Mouse (Mus musculus) stomach, embryonic 15.5 days (tissue): ENCODE data around the gene Foxi3. TPM values are rescaled to one million over a fixed set of nuclear protein-coding genes. Genes with fewer than 3 reads are reported as not detected.

Source experiments
- ATAC-seq: fragments of 200-750 bp; cut with Nextera tagmentation; 2 replicates; pipeline ENCODE4 v1.8.0; 2017; ENCODE audit warnings: low read depth, moderate number of reproducible peaks, moderate TSS enrichment; ENCODE audit not compliant: insufficient read depth, low FRiP score
- H3K27ac ChIP-seq: fragments of 300-500 bp; sonication (generic); 2 replicates; pipeline ENCODE4 v1.5.1; 2015; ENCODE audit warnings: mild to moderate bottlenecking, inconsistent platforms
- H3K27me3 ChIP-seq: fragments of 300-500 bp; sonication (generic); replicated peaks from 2 replicates; pipeline ENCODE4 v1.6.1; 2015; ENCODE audit warnings: inconsistent platforms
- H3K36me3 ChIP-seq: fragments of 300-500 bp; sonication (generic); 2 replicates; pipeline ENCODE4 v1.6.1; 2015; ENCODE audit warnings: inconsistent platforms
- H3K4me1 ChIP-seq: fragments of 300-500 bp; sonication (generic); 2 replicates; pipeline ENCODE4 v1.6.1; 2015; ENCODE audit warnings: inconsistent platforms
- H3K4me2 ChIP-seq: fragments of 300-500 bp; sonication (generic); 2 replicates; pipeline ENCODE4 v1.6.1; 2015; ENCODE audit warnings: mild to moderate bottlenecking, inconsistent platforms
- H3K4me3 ChIP-seq: fragments of 300-500 bp; sonication (generic); replicated peaks from 2 replicates; pipeline ENCODE4 v1.5.1; 2015; ENCODE audit warnings: inconsistent platforms
- H3K9ac ChIP-seq: fragments of 300-500 bp; sonication (generic); 2 replicates; pipeline ENCODE4 v1.6.1; 2015; ENCODE audit warnings: inconsistent platforms
- H3K9me3 ChIP-seq: fragments of 300-500 bp; sonication (generic); 2 replicates; pipeline ENCODE4 v1.6.1; 2016; ENCODE audit warnings: inconsistent platforms
- WGBS: fragments of 180-500 bp; shearing (Covaris S2); methylation state at CpG from one replicate; pipeline ENCODE4 v1.1.7; 2015; 5-methylcytosine and 5-hydroxymethylcytosine counted together
- polyA plus RNA-seq: library from polyadenylated mRNA; unstranded; fragments of >200 nt; fragmentation: Nextera tagmentation; extraction: Ambion mirVana; gene quantifications from 2 replicates; pipeline ENCODE4 v1.2.1, GENCODE M21; 2015

Gene Foxi3
- polyA plus RNA-seq, 1 experiment from 2014 or later: not detected

GRCm38 (mm10) chr6:70955841-70956240 lies 490 bp upstream of the Foxi3 start:
- Histone ChIP-seq H3K4me1 (peaks cover 9% of the 10 kb centered on the region), H3K4me2 (peak overlapping the region; percentile 78), H3K27me3 (peaks cover 60% of the 10 kb centered on the region), H3K36me3 (no peaks in the 10 kb centered on the region), H3K27ac (no peak overlapping the region), H3K9ac (no peak overlapping the region), H3K4me3 (peak overlapping the region; percentile 39), H3K9me3 (no peaks in the 10 kb centered on the region)
- 2% methylated on average over 12 of the region's 12 CpGs for WGBS
- no peak for ATAC-seq

DNA sequence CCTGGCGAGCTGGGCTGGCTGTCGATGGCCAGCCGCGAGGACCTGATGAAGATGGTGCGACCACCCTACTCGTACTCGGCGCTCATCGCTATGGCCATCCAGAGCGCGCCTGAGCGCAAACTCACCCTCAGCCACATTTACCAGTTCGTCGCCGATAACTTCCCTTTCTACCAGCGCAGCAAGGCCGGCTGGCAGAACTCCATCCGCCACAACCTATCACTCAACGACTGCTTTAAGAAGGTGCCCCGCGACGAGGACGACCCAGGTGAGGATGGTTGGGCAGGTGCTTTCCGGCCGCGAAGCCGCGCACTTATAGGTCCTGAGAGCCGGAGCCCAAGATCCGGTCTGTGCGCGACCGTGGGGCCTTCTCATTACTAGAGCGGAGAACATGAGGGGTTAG lies 605 bp downstream of the Foxi3 start:
- Histone ChIP-seq H3K4me2 (peak overlapping the region; percentile 78), H3K9ac (no peak overlapping the region), H3K27me3 (peaks cover 60% of the 10 kb centered on the region), H3K4me3 (peak overlapping the region; percentile 39), H3K9me3 (no peaks in the 10 kb centered on the region), H3K36me3 (no peaks in the 10 kb centered on the region), H3K4me1 (peaks cover 9% of the 10 kb centered on the region), H3K27ac (no peak overlapping the region)
- no peak for ATAC-seq
- WGBS: 1% methylated on average over 34 of the region's 34 CpGs

- peak overlapping the region; percentile 78 for H3K4me2 ChIP-seq
- H3K36me3 ChIP-seq: no peaks in the 10 kb centered on the region
- peaks cover 57% of the 10 kb centered on the region for H3K27me3 ChIP-seq
- H3K4me1 ChIP-seq: peaks cover 9% of the 10 kb centered on the region
- ATAC-seq: no peak
- H3K4me3 ChIP-seq: peak overlapping the region; percentile 39; the same call in 1 of the 2 replicates
- H3K9ac ChIP-seq: no peak overlapping the region
- no peaks in the 10 kb centered on the region for H3K9me3 ChIP-seq
- WGBS: 17% methylated on average over 7 of the region's 7 CpGs
- H3K27ac ChIP-seq: no peak overlapping the region
These were observed 1.1 kb downstream of the Foxi3 start for GRCm38 (mm10) chr6:70957341-70957940.

DNA sequence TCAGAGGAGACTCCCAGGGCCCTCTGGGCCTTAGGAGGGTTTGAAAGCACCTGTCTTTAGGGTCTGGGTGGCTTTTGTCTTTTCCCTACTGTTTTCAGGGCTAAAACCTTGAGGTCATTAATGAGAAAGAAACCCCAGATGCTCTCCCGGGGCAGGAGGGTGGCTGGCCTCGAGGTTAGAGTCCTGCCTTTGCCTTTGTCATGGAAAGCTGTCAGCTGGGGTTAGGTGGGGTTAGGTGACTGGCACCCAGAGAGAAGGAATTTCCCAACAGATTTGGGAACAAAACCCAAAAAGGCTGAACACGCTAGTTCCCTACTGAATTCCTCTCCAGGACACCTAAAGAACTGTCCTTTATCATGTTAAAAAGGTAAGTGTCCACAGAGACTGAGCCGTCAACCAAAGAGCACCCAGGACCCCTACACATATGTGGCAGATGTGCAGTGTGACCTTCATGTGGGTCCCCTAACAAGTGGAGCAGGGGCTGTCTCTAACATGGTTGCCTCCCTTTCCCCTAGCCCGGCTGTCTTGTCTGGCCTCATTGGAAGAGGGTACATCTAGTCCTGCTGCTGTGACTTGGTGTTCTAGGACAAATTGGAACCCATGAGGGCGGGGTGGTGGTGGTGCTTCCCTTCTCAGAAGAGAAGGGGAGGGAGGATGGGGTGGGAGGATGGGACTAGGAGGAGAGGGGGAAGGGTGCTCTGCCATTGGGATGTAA lies 7.9 kb downstream of the Foxi3 start:
- H3K27me3 ChIP-seq: 0 out of 2 replicates have a peak, but pooled peaks cover 14% of the 10 kb centered on the region
- no peak overlapping the region for H3K9ac ChIP-seq
- no peaks in the 10 kb centered on the region for H3K9me3 ChIP-seq
- H3K27ac ChIP-seq: no peak overlapping the region
- H3K4me3 ChIP-seq: no peak overlapping the region
- WGBS: 50% methylated on average over 6 of the region's 6 CpGs
- H3K4me1 ChIP-seq: peaks cover 3% of the 10 kb centered on the region; the same call in 1 of the 2 replicates
- H3K4me2 ChIP-seq: no peak overlapping the region
- H3K36me3 ChIP-seq: no peaks in the 10 kb centered on the region
- no peak for ATAC-seq

DNA sequence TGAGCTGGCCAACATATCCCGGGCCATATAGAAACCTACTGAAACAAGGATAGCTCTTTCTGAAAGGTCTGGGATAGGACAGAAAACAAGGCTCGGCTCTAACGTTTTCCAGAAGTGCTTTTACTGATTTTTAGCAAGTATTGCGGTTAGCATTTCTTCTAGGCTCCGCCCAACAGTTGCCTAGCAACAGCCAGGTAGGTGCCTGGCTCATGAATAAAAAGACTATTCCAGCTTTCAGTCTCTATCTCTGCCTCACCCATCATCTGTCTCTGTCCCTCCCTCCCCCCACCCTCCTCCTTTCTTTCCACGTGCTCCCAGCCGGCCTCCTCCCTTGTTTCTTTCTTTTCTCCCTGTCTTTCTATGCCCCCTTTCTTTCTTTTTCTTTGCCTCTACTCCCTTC lies 9.4 kb downstream of the Foxi3 start:
- Histone ChIP-seq H3K9me3 (no peaks in the 10 kb centered on the region), H3K4me1 (peaks cover 3% of the 10 kb centered on the region; the same call in 1 of the 2 replicates), H3K27ac (no peak overlapping the region), H3K4me2 (no peak overlapping the region), H3K4me3 (no peak overlapping the region), H3K36me3 (no peaks in the 10 kb centered on the region), H3K27me3 (0 out of 2 replicates have a peak, but pooled peaks cover 2% of the 10 kb centered on the region), H3K9ac (no peak overlapping the region)
- no peak for ATAC-seq
- WGBS: 29% methylated on average over 7 of the region's 7 CpGs

DNA sequence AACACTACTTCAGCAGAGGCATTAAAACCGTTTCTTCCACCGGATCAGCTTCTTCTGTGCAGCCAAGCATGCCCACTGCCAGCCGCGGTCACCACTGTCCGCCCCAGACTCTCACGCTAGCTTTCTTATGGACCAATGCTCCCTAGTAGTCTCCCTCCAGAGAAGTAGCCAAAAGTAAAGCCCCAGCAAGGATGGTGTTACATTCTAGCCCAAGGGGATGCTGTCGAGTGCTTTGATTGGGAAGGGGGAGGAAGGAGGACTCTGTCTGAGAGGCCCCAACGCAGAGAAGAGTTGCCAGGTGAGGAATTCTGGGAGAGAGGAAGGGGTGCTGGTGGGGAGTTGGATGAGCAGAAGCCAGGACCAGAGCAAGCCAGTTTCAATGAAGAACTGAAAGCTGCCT lies 11.1 kb downstream of the Foxi3 start:
- no peak overlapping the region for H3K9ac ChIP-seq
- no peak overlapping the region for H3K4me3 ChIP-seq
- no peak for ATAC-seq
- no peaks in the 10 kb centered on the region for H3K36me3 ChIP-seq
- no peak overlapping the region for H3K27ac ChIP-seq
- 0 out of 2 replicates have a peak, but pooled peaks cover 2% of the 10 kb centered on the region for H3K27me3 ChIP-seq
- peaks cover 3% of the 10 kb centered on the region; the same call in 1 of the 2 replicates for H3K4me1 ChIP-seq
- no peaks in the 10 kb centered on the region for H3K9me3 ChIP-seq
- peak overlapping the region; percentile 40 for H3K4me2 ChIP-seq
- WGBS: 4% methylated on average over 8 of the region's 8 CpGs

DNA sequence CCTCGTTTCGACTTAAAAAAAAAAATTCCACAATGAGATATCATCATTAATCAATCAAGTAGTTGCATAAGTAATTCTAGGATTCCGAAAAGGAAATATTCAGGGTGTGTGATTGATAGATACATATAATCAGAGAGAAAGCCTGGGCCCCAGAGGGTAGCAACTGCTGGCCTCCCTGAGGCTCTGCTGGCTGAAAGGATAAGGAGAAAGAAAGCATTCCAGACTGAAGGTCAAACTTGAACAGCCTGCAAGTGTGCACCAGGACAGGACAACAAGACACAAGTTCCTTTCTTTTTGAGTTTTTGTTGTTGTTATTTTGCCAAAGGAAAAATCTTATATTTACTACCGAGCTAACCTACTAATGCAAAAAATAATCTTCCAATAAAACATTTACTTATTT lies 12.0 kb downstream of the Foxi3 start:
- no peaks in the 10 kb centered on the region for H3K9me3 ChIP-seq
- H3K9ac ChIP-seq: no peak overlapping the region
- H3K4me2 ChIP-seq: no peak overlapping the region
- H3K27me3 ChIP-seq: no peaks in the 10 kb centered on the region
- H3K27ac ChIP-seq: no peak overlapping the region
- WGBS: 49% methylated on average over 4 of the region's 4 CpGs
- ATAC-seq: no peak
- H3K4me3 ChIP-seq: no peak overlapping the region
- H3K36me3 ChIP-seq: no peaks in the 10 kb centered on the region
- H3K4me1 ChIP-seq: peaks cover 3% of the 10 kb centered on the region; the same call in 1 of the 2 replicates

DNA sequence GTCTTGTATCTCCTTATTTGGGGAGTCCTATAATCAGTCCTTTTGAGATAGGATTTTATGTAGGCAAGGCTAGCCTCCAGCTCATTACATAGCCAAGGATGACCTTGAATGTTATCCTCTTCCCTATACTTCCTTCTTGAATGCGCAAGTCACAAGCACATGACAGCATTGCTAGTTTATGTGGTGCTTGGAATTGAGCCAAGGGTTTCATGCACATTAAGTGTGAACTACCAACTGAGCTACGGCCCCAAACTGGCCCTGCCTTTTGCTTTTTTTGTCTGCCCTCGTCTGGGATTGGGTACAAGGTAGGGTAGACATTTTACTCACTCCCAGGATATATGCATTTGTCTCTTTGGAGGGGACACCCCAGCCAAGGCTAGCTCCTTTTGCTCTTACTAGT lies 16.7 kb downstream of the Foxi3 start:
- Histone ChIP-seq H3K9ac (no peak overlapping the region), H3K27me3 (no peaks in the 10 kb centered on the region), H3K4me2 (no peak overlapping the region), H3K36me3 (no peaks in the 10 kb centered on the region), H3K4me3 (no peak overlapping the region), H3K4me1 (no peaks in the 10 kb centered on the region), H3K27ac (no peak overlapping the region), H3K9me3 (no peaks in the 10 kb centered on the region)
- ATAC-seq: no peak
- WGBS: 49% methylated on average over 3 of the region's 3 CpGs

DNA sequence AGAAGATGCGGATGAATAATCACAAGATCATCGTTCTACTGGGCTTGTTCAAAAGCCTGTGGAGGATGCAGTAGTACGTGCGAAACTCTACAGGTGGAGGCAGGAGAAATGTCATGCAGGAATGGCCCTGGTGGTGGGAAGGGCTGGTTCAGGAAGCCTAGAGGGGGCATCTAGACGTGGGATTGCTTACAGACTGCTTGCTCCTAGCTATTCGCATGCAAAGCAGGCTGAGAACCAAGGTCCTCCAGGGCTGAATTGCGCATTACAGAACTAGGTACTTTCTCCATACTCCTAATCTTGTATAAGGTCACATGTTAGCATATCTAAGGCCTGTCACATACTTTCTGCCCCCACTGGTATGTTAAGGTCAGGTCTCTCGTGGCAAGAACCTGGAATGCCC lies 24.7 kb downstream of the Foxi3 start:
- Histone ChIP-seq H3K4me1 (no peaks in the 10 kb centered on the region), H3K27ac (no peak overlapping the region), H3K9me3 (no peaks in the 10 kb centered on the region), H3K27me3 (no peaks in the 10 kb centered on the region), H3K4me2 (no peak overlapping the region), H3K9ac (no peak overlapping the region), H3K4me3 (no peak overlapping the region), H3K36me3 (no peaks in the 10 kb centered on the region)
- 79% methylated on average over 8 of the region's 8 CpGs for WGBS
- ATAC-seq: no peak

GRCm38 (mm10) chr6:70982416-70982815 lies 26.1 kb downstream of the Foxi3 start:
- no peak overlapping the region for H3K27ac ChIP-seq
- no peak for ATAC-seq
- H3K36me3 ChIP-seq: no peaks in the 10 kb centered on the region
- H3K4me2 ChIP-seq: no peak overlapping the region
- no peak overlapping the region for H3K4me3 ChIP-seq
- no peaks in the 10 kb centered on the region for H3K27me3 ChIP-seq
- H3K4me1 ChIP-seq: no peaks in the 10 kb centered on the region
- no peak overlapping the region for H3K9ac ChIP-seq
- no peaks in the 10 kb centered on the region for H3K9me3 ChIP-seq
- WGBS: 74% methylated on average over 1 of the region's 1 CpGs

DNA sequence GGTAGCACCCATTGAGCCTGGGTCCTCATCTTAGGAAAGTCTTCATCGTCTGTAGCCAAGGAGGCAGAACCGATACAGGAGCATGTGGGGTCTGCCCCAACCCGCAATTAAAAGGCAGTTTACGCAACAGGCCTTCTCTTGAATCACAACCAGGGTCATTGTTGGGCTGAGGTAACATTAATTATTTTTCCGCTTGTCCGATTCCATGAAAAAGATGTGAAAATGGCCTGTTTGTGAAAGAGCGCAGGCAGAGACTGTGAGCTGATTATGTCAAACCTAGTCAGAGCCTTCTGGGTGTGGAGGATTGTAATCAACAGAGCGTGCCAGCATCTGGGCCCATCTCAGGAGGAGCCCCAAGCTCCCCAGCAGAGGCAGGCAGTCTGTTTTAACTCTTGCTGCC lies 30.4 kb downstream of the Foxi3 start:
- H3K9ac ChIP-seq: no peak overlapping the region
- WGBS: 76% methylated on average over 8 of the region's 8 CpGs

GRCm38 (mm10) chr6:70996123-70996723 lies 39.9 kb downstream of the Foxi3 start:
- Histone ChIP-seq H3K4me2 (no peak overlapping the region), H3K27me3 (no peaks in the 10 kb centered on the region), H3K9me3 (no peaks in the 10 kb centered on the region), H3K9ac (no peak overlapping the region), H3K4me3 (no peak overlapping the region), H3K27ac (no peak overlapping the region), H3K4me1 (no peaks in the 10 kb centered on the region), H3K36me3 (no peaks in the 10 kb centered on the region)
- no peak for ATAC-seq
- 76% methylated on average over 4 of the region's 4 CpGs for WGBS

More for the DNA sequence above, 30.4 kb downstream of the Foxi3 start:
- Histone ChIP-seq H3K4me1 (no peaks in the 10 kb centered on the region), H3K4me2 (no peak overlapping the region), H3K4me3 (no peak overlapping the region), H3K36me3 (no peaks in the 10 kb centered on the region), H3K27ac (no peak overlapping the region), H3K27me3 (no peaks in the 10 kb centered on the region), H3K9me3 (no peaks in the 10 kb centered on the region)
- ATAC-seq: no peak
